Mouse (Mus musculus): ENCODE measurements at regions not wholly inside any gene's neighbourhood (a gene's known extent, or its start where the extent isn't known, plus 50 kb on each side); places are given as distances from the start of the nearest gene placed in this dataset.

- DNase-seq (ENCODE audit: low spot score in 2 of 2): peak; percentile 18 to 73
- intact Hi-C loops (cut with DNase I): loop anchor here (10.0 kb wide), 1 partner anchor 227 kb away; the partner anchor contains the start of gene Atp13a5
These were observed 61.7 kb upstream of the Hrasls start for GRCm38 (mm10) chr16:29147766-29148165.

GRCm38 (mm10) chr16:29119217-29119616, 90.3 kb upstream of the Hrasls start:
- intact Hi-C loops (cut with DNase I): no loop called here
- no peak for DNase-seq (ENCODE audit: low spot score in 2 of 2)

GRCm38 (mm10) chr16:29096791-29097190, 112.7 kb upstream of the Hrasls start:
- intact Hi-C loops (cut with DNase I): no loop called here
- no peak for DNase-seq (ENCODE audit: low spot score in 2 of 2)

- intact Hi-C loops (cut with DNase I): no loop called here
- DNase-seq (ENCODE audit: low spot score in 2 of 2): no peak
These were observed 136.5 kb upstream of the Mb21d2 start for GRCm38 (mm10) chr16:29065961-29066360.

- intact Hi-C loops (cut with DNase I): no loop called here
- no peak for DNase-seq (ENCODE audit: low spot score in 2 of 2)
These were observed 135.8 kb upstream of the Mb21d2 start for GRCm38 (mm10) chr16:29065097-29065785.

- intact Hi-C loops (cut with DNase I): no loop called here
- DNase-seq (ENCODE audit: low spot score in 2 of 2): no peak
These were observed 133.9 kb upstream of the Mb21d2 start for GRCm38 (mm10) chr16:29063377-29063776.

- intact Hi-C loops (cut with DNase I): no loop called here
- no peak for DNase-seq (ENCODE audit: low spot score in 2 of 2)
These were observed 127.6 kb upstream of the Mb21d2 start for GRCm38 (mm10) chr16:29057076-29057475.

GRCm38 (mm10) chr16:29054423-29054822, 125.0 kb upstream of the Mb21d2 start:
- intact Hi-C loops (cut with DNase I): no loop called here
- DNase-seq (ENCODE audit: low spot score in 2 of 2): no peak

- intact Hi-C loops (cut with DNase I): no loop called here
- no peak for DNase-seq (ENCODE audit: low spot score in 2 of 2)
These were observed 117.0 kb upstream of the Mb21d2 start for GRCm38 (mm10) chr16:29046453-29046993.

GRCm38 (mm10) chr16:29035523-29035922, 106.0 kb upstream of the Mb21d2 start:
- intact Hi-C loops (cut with DNase I): loop anchor here (5.0 kb wide), 2 partner anchors 137 to 198 kb away; no protein-coding TSS in a partner anchor
- peak; percentile 10 to 73 for DNase-seq (ENCODE audit: low spot score in 2 of 2)

- DNase-seq (ENCODE audit: low spot score in 2 of 2): no peak
- intact Hi-C loops (cut with DNase I): no loop called here
These were observed 104.8 kb upstream of the Mb21d2 start for GRCm38 (mm10) chr16:29034053-29034794.

GRCm38 (mm10) chr16:29033357-29033756, 103.9 kb upstream of the Mb21d2 start:
- intact Hi-C loops (cut with DNase I): no loop called here
- no peak for DNase-seq (ENCODE audit: low spot score in 2 of 2)

GRCm38 (mm10) chr16:29027856-29028255, 98.4 kb upstream of the Mb21d2 start:
- intact Hi-C loops (cut with DNase I): no loop called here
- DNase-seq (ENCODE audit: low spot score in 2 of 2): no peak

GRCm38 (mm10) chr16:29001249-29001648, 71.8 kb upstream of the Mb21d2 start:
- intact Hi-C loops (cut with DNase I): no loop called here
- peak in 1 of 2 experiments; percentile 4 for DNase-seq (ENCODE audit: low spot score in 2 of 2)

GRCm38 (mm10) chr16:28999641-29000040, 70.2 kb upstream of the Mb21d2 start:
- DNase-seq (ENCODE audit: low spot score in 2 of 2): no peak
- intact Hi-C loops (cut with DNase I): no loop called here

GRCm38 (mm10) chr16:28996629-28997028, 67.2 kb upstream of the Mb21d2 start:
- intact Hi-C loops (cut with DNase I): no loop called here
- DNase-seq (ENCODE audit: low spot score in 2 of 2): no peak

- no peak for DNase-seq (ENCODE audit: low spot score in 2 of 2)
- intact Hi-C loops (cut with DNase I): no loop called here
These were observed 61.2 kb upstream of the Mb21d2 start for GRCm38 (mm10) chr16:28990666-28991065.

- DNase-seq (ENCODE audit: low spot score in 2 of 2): no peak
- intact Hi-C loops (cut with DNase I): no loop called here
These were observed 55.5 kb upstream of the Mb21d2 start for GRCm38 (mm10) chr16:28984931-28985330.

- intact Hi-C loops (cut with DNase I): no loop called here
- DNase-seq (ENCODE audit: low spot score in 2 of 2): no peak
These were observed 53.4 kb upstream of the Mb21d2 start for GRCm38 (mm10) chr16:28982901-28983300.
